Mouse (Mus musculus): ENCODE measurements at regions not wholly inside any gene's neighbourhood (a gene's known extent, or its start where the extent isn't known, plus 50 kb on each side); places are given as distances from the start of the nearest gene placed in this dataset.

DNA sequence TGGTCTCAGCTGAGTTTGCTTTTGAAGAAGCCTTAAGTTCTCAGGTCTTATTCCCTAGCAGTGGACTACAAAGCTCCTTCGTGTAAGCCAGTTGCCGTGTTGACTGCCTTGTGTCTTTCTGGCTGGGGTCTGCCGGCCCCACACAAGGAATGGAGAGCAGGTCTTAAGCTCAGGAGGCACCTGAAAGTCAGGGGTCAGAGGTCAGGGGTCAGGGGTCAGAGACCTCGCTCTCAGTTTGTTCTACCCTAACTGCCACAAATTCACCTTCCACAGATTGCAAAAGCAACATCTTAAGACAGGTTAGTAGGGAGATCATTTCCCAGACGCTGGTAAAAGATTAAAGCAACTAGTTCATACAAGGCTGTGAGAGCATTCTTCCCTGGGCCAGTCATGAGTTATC, 505.8 kb upstream of the Sox11 start:
- TF ChIP-seq CTCF (IDR thresholded peaks at IDR 0.05; ENCODE audit: extremely low read depth, insufficient read depth, low read length) (no peak), POLR2A (IDR thresholded peaks at IDR 0.05; ENCODE audit: extremely low read depth, insufficient read depth, low read length) (no peak)

Data from cortical plate, adult 2 months (tissue).